Mouse (Mus musculus): ENCODE data around the gene Map3k5.

- no peak for TF ChIP-seq CTCF (IDR thresholded peaks at IDR 0.05; ENCODE audit: extremely low read depth, insufficient read length, insufficient replicate concordance, low read depth, low read length)
- no peak for TF ChIP-seq POLR2A (IDR thresholded peaks at IDR 0.05; ENCODE audit: low read depth, low read length)
Measured at GRCm38 (mm10) chr10:20076541-20077469, 142.5 kb downstream of the Map3k5 start.
